Mouse (Mus musculus) CD4-positive, CD25-positive, alpha-beta regulatory T cell, adult 4 months (primary cell): ENCODE results near the gene Pola2. TPM values are rescaled to one million over a fixed set of nuclear protein-coding genes. Genes with fewer than 3 reads are reported as not detected.

Experiments
- ATAC-seq: one replicate; pipeline ENCODE4 v1.8.0; 2017
- polyA plus RNA-seq, 2 experiments: library from polyadenylated mRNA; unstranded; fragments of 100-300 nt; shearing (Covaris generic); gene quantifications; one replicate each; pipeline ENCODE4 v1.2.1; 2017

Gene Pola2
- polyA plus RNA-seq, 2 experiments from 2014 or later, result 13.8 to 15.8 TPM

DNA sequence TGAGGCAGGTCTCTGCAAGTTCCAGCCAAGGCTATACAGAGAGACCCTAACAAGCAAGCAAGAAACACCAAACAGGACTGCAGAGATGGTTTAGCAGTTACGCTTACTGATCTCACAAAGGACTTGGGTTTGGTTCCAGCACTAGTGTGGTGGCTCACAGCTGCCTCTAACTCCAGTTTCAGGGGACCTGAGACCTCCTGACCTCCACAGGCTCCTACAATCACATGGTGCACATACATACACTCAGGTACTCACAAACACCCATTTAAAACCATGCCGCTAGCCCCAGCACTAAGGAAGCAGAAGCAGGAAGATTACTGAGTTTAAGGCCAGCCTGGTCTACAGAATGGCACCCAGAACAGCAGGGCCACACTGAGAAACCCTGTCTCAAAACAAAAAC is 802 bp upstream of the Pola2 start:
- no peak for ATAC-seq

DNA sequence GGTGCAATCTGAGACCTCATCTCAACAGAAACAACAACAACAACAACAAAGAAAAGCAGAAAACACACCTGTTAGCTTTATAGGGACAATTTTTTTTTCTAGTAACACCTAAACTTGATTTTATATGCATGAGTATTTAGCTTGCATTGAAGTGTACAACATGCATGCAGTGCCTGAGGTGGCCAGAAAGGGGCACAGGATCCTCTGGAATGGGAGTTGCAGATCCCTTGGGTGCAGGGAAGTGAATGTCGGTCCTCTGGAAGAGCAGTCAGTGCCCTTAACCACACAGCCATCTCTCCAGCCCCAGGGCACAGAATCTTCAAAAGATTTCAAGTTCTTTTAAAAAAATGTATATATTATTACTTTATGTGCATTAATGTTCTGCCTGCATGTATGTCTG is 1.4 kb downstream of the Pola2 start:
- no peak for ATAC-seq

DNA sequence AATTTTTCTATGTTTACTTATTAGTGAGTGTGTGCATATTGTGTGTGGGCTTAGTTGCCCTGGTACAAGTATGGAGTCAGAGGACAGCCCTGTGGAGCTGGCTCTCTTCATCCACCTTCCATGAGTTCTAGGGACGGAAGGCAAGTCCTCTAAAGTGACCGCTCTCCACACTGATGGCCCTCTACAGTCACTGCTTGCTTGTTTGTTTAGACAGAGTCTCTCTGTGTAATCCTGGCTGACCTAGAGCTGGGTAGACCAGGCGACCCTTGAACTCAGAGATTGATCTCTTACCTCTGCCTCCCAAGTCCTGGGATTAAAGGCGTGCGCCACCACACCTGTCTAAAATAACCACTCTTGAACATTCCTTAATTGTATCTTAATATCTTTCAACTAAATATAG is 6.6 kb downstream of the Pola2 start:
- no peak for ATAC-seq

DNA sequence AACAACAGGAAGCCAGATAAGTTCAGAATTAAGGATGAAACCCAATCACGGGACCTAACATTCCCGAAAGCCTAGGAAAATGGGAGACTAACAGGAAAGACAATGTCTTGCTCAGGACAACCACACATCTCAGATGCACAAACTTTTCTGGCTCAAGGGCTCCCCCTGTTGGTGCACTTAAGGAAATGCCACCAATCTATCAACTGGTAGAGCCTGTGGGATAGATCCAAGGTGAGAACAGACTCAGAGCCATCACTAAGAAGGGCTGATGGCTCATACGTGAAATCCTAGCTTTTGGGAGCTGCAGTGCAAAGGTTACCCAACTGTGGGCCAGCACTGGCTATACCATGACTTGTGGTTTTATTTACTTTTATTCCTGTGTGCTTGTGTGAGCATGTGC is 7.3 kb downstream of the Pola2 start:
- no peak for ATAC-seq

DNA sequence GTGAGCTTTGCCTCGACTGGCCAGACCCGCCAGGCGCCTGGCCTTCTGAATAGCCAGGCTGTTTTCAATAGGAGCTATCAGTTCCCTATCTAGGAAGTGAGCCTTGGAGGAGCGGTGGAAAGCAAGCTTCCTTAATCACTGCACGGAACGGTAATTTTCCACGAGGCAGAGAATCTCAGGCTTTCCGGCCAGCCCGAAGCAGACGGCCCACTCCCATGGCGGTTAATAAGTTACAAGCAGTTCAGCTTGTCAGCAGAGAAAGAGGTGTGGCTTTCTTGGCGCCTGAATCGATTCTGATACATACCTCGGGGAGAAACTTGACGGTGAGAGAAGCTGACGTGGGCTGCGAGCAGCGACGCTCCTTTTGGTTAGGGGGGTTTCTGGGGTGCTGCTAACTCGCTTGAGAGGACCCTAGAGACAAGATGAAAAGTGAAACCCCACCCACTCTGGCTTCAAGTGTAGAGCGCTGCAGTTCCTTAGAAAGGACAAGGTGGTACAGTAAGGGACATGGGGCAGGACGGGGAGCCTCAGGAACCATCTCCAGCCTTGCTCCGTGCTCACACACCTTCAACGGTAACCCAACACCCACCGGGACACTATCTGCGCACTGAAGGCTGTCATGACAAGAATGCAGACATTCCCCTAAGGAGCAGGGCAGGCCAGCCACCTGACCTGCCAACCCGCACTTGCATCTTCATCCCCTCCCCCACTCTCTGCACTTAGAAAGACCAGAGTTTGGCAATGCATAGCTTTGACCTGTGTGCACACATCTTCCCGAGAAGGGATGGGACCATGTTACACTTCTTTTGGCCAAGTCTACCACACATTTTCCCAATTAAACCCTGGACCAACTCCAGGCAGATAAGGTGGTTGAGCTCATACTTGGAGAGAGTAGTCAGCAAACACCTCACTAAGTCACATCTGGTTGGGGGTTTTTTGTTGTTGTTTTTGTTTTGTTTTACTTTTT is 8.0 kb downstream of the Pola2 start:
- no peak for ATAC-seq

DNA sequence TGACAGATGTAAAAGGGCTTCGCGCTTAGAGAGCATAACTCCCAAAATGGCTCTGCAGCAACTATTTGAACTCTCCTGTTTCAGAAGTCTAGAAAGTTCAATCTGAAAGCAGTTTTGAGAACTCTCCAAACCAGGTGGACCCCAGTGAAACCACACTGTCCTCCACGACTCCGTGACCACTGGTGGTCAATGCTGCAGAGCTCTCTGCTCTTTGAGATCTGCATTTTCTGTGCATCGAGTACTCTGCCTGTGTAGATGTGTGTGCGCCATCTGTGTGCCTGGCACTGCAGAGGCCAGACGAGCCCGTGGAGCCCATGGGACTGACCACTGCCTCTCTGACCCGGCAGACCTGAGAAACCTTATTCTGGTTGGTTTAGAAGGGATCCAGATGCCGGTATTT is 9.1 kb downstream of the Pola2 start:
- no peak for ATAC-seq

DNA sequence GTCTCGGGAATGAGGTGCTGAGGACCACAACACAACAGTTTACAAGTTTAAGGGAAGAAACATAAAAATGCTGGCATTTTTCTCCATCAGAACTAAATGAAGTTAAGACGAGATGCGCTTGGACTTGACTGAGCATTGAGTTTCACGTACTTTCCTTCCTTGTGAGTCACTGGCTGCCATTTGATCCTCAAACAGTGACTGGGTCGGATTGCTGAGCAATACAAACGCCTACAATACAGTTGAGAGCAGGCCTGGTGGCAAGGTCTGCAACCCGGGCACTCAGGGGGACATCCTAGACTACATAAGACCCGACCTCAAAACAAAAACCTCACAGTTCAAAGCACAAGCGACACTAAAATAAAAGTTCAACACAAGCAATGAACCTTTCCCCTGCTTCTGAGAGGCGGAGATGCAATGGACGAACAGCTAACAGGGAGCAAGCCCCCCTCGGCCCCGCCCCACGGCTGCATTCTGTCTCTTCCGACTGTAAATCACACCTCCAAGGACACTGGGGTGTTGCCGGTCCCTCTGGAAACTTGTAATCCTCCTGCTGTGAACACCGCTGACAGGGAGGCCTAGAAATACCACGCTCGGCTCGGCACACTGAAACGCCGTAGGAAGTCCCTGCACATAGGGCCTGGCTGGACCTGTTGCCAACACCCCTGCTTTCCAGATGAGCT is 9.8 kb downstream of the Pola2 start:
- no peak for ATAC-seq

DNA sequence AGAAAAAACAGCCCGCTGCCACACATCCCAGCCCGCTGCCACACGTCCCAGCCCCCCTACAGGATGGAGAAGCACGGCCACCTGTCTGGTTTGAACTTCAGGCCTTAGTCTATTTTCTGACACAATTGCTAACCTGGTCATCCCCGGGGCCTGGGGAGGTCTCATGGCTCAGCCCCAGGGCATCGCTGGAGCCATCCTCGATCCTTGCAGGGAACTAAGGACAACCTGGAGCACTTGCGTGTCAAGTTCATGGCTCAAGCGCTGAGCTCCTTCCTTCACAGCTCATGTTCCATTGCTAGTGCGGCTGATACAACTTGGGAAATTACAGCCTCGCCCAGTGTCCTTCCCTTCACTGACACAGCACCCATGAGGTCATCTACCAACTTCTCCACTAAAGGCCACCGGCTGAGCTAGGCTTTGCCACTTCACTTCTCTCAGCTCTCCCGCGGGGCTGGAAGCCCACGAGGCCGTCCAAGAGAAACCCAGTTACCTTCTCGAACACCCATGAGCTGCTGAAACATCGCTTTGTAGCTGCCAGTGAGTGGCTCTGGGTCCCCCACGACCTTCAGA is 10.7 kb downstream of the Pola2 start:
- no peak for ATAC-seq

DNA sequence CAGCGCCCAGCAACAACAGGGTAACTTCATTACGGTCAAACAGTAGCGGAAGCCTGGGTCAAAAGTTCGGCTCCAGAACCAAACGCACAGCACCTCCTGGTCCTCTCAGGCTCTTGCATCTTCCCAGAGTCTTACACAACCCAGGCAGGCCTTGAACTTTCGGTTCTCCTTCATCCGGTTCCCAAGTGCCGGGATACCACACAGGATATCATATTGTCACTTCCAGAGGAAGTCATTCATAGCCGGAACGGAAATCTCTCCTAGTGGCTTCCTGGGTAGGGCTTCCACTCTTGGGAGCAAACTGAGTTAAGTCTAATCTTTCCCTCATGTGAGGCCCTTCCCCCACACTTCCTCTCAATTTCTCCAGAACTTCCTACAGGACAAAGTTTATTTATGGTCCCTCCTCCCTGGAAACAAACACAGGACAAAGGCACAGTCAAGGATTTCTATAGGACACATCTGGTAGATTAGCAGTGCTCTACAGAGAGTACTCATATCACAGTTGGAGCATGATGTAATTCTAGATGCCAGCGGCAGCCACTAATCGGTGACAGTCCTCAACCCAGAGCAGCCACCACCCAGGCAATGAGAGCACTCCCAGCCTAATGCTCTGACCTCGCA is 11.8 kb downstream of the Pola2 start:
- ATAC-seq, result no peak

DNA sequence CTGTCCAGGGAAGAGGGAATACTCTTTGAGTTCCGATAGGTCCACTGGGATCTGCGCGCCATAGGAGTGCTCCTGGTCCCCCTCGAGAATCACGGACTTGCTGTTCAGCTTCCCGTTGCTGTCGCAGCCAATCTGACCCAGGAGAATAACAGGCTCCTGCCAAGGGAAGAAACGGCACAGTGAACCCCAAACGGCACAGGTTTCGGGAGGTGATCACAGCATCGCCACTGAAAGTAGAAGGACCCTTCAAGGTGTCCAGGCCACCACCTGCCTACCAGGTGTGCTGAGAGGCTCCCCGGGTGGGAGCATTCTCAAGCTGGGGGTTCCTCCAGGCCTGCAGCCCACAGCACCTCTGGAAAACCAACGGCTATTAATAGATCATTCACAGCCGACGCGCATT is 12.4 kb downstream of the Pola2 start:
- no peak for ATAC-seq

DNA sequence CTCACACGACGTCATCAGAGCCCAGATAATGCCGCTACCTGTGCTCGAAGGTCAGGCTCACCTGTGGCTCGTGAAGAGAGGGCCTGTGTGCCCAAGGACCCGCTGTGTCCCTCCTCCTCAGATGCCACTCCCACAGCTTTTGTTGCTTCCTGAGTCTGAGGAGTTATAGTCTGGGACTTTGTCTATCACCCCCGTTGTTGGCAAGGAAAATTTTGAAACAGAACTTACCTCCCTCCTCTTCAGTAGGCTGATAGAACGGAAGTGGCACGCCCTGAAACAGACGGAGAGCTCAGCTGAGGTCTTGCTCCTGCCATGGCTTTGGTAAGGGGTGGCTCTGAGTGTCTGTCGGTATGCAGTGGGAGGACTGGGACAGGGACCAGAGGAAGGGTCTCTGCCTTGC is 13.8 kb downstream of the Pola2 start:
- ATAC-seq, result no peak

DNA sequence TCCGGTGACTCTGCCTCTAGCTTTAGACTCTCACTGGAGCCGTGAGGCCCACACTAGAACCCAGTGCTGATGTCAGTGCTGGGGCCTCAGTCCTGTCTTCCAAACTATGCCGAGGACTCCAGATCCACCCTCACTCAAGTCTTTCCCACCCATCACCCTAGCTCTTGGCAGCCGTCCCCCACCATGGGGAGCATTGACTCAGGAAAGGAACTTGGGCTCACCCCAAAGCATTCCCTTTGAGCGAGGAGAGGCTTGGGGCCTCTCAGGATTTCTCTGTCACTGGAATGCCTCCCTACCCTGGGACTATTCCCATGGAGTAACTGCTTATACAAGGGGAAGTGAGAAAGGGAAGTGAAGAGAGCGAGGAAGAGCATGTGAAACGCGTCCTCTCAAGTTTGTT is 18.1 kb downstream of the Pola2 start:
- ATAC-seq, result no peak

DNA sequence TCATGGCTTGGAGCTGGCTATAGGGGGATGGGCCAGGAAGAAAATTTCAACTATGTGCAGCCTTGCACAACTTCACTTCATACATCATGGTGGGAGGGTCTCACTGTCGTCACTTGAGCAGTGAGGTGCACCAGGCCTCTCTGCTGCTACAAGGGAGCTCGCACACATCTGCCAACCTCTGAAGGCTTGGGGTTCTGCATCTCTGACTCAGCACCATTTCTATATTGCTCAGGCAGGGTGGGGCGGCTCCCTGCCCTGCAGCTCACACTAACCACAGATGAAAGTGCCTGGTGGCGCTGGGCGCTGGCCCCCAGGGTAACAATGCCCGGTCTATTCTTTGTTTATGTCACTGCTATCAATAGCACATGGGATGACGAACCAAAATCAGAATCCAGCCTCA is 19.0 kb downstream of the Pola2 start:
- no peak for ATAC-seq

DNA sequence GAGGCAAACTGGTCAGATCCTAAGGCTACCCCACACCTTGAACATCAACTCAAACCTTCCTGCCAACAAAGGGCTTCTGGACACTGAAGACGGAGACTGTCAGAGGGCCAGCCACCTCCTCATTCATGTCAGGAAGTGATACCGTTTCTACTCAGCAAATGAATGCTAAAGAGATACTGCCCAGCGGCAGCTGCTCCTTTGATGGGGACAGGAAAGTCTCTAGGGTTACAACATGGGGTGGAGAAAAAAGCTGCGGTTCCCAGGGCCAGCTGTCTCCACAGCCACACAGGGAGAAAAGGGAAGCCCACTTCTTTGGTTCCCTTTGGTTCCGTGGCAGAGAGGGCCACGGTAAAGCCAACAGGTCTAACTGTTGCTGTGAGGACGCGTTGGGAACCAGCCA is 19.9 kb downstream of the Pola2 start:
- no peak for ATAC-seq

DNA sequence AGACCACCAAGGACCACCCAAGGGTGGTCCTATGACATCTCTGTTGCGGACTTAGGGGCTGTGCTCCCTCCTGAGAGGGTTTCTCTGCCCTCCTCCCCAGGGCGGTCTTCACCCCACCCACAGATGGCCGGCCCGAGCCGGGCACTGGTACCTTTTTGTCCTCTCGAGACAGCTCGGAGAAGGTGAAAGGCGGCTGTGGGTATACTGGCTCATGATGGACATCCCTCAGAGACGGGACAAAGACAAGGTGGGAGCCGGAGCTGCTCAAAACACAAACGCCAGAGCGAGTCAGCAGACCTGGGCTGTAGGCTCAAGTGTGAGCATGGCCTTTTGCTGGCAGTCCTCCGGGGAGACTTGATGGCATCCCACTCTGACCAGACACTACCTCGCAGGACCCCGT is 20.6 kb downstream of the Pola2 start:
- no peak for ATAC-seq

DNA sequence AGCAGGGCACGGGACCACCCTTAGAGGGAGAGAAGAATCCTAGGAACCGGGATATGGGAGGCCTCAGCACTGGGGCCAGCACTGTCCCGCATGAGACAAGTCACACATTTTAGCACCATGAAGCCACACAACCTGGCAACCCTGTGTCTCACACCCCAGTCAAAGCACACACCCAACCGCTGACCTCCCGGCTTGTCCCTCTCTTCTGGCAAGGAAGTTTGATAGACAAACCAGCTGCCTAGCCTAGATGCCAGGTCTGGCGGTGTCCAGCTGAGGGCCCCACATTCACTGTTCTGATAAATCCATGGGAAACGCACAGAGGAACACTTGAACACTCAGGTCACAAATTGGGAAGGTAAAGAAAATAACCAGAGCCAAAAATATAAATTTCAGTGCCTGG is 21.4 kb downstream of the Pola2 start:
- no peak for ATAC-seq

DNA sequence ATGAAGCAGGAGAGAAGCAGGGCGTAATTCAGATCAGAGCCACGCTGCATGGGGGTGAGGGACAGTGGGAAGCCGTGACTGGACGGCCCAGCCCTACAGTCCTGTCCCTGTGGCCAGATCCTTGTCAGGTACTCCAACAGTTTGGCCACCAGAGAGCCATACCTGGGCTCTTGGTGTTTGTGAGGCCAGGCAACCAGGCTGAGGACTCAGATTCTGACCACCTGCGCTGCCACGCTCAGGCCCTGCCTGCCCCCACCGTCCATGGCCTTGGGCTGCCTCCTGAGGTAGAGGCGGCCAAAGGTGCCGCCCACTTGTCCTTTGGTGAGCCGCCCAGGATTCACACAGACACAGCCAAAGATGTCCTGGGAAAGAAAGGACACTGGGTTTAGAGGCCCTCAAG is 23.3 kb downstream of the Pola2 start:
- ATAC-seq, result no peak

DNA sequence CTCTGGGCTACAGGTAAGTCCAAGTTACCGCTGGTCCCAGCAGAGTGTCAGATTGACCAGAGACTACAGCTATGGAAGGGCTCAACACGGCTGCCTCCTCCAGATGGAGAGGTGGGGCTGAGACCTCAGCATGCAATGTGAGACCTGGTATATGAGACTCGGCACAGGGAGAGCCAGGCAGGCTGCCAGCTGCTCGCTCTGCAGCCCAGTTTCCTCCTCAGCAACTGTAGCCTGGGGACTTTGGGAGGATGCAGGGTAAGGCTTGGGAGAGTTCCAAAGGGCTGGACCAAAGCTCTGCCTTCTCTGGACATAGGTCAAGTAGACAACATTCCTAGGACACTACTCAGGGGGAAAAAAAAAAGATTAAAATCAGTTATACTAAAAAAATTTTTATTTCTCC is 23.8 kb downstream of the Pola2 start:
- ATAC-seq, result no peak

DNA sequence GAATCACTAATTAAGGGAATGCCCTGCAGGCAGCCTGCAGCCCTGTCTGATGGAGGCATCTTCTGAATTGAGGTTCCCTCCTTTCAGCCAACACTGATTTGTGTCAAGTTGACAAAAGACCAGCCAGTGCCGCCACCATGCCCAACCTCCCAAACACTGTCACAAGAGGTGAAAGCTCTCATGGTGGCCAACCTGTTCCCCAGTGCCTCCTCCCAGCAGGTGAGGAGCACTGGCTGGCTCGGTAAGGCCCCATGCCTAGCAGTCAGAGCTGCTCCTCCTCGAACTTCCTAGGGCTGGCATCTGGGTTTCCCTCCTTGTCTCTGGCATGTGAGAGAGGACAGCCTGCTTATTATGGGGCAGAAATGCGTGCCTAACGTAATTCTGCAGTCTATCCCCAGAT is 24.3 kb downstream of the Pola2 start:
- ATAC-seq, result no peak

DNA sequence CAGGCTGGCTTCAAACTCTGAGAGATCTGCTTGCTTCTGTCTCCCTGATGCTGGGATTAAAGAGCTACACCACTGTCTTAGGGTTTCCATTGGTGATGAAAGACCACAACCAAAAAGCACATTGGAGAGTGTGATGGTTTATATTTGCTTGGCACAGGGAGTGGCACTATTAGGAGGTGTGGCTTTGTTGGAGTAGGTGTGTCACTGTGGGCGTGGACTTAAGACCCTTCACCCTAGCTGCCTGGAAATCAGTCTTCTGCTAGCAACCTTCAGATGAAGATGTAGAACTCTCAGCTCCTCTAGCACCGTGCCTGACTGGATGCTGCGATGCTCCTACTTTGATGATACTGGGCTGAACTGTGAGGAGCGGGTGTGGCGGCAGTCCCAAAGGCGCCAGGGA is 25.5 kb downstream of the Pola2 start:
- ATAC-seq, result no peak

DNA sequence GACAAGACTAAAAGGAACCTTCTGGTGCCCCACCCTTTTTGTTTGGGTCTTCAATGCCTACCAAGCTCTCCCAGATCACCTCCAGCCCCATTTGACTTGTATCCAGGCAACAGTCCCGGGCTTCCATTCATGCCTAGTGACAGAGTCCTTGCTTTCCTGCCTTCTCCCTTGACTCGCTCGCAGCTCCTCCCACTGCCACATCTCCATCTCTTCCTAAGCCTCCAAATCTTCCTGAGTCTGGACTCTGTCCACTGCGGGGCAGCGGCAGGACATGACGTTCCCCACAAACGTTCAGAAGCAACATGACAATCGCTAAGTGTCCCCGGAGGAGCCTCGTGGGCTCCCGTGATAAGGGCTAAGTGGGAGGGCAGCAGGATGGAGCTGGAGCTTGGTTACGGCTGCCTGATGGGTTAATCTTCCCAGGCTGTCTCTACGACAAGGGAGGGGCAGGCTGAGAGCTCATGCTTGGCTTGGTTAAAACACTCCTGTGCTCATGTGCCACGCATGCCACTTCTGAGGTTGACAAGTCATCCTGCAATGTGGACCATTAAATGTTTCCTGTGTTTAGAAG is 26.1 kb downstream of the Pola2 start:
- ATAC-seq, result no peak

DNA sequence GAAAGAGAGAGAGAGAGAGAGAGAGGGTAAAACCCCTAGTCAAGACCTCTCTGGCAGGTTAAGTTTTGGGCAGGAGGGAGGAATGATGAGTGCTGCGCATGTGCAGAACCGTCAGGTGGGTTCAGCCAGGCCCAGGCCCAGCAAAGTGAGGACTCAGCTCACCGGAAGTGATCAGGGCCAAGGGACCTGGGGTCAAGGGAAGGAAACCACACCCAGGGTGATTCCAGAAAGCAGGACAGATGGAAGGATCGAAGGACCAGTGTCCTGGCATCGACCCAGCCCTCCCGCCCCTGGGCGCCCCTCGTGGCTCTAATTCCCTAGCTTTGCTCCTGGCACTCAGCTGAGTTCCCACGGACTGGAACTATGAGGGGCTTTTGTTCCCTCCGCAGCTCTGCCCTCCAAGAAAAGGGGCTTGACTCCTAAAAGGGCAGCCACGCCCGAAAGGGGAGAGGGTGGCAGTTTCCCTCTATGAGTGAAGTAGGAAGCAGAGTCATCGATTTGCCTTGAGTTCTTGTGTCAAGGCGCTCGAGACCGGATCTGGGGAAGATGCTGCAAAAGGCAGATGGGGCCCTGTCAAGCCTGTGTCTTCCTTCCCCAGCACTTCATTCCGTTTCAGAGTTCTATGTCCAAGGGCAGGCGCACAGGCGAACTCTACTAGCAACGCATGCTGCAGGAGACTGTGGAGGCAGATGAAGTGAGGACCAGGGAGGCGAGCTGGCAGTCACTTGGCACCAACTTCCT is 26.7 kb downstream of the Pola2 start:
- ATAC-seq, result no peak
